ENCODE assay signal across 9 mouse cellular contexts in genomic region chr9:83726105-83726504, GRCm38 (mm10).
DNase-seq lines count a peak whose midpoint lies in the region; ATAC-seq and TF ChIP-seq lines count a peak whose summit lies in the region.
"Had no signal": no experiment of that assay in that cellular context is flagged by ENCODE, and none has a peak within 500 bp of the region (broad histone marks: within the 10 kb centered on the region; RNA-seq: fewer than 3 reads in every experiment).

No protein-coding gene starts in this region.

- 45% methylated on average over 9 of the region's 9 CpGs for WGBS in heart, embryonic 12.5 days
- 53% methylated on average over 9 of the region's 9 CpGs for WGBS in kidney, postnatal 0 days

- H3K36me3 ChIP-seq in heart, embryonic 12.5 days: no peaks in the 10 kb centered on the region
- no peaks in the 10 kb centered on the region for H3K36me3 ChIP-seq in kidney, postnatal 0 days (ENCODE audit: insufficient read depth, low read length)
- H3K36me3 ChIP-seq: liver, embryonic 15.5 days had no signal

- H3K27me3 ChIP-seq in heart, embryonic 12.5 days (replicated peaks): no peaks in the 10 kb centered on the region
- no peaks in the 10 kb centered on the region for H3K27me3 ChIP-seq in kidney, postnatal 0 days (ENCODE audit: insufficient read depth, low read length)
- H3K27me3 ChIP-seq: liver, embryonic 15.5 days had no signal

- peak; percentile 58 for DNase-seq in heart, adult 11 months
- DNase-seq in right cerebral cortex, postnatal 10 days (ENCODE audit: low spot score in 2 of 2): peak; percentile 45 to 54
- no peak for DNase-seq in right cerebral cortex, adult 18-20 months
- peak; percentile 69 for DNase-seq in kidney, postnatal 0 days (ENCODE audit: low spot score)
- DNase-seq in gastrocnemius, postnatal 25 days: no peak

- peak; percentile 47 for TF ChIP-seq CTCF in kidney, postnatal 0 days (IDR thresholded peaks at IDR 0.05; ENCODE audit: low read depth)

- H3K9ac ChIP-seq in heart, embryonic 12.5 days: no peak overlapping the region
- no peak overlapping the region for H3K9ac ChIP-seq in kidney, postnatal 0 days (ENCODE audit: low read depth, low read length)
- H3K9ac ChIP-seq: liver, embryonic 15.5 days had no signal

- H3K27ac ChIP-seq in heart, embryonic 12.5 days (ENCODE audit: poor library complexity, severe bottlenecking): no peak overlapping the region
- no peak overlapping the region for H3K27ac ChIP-seq in kidney, postnatal 0 days
- H3K27ac ChIP-seq: liver, embryonic 15.5 days had no signal

- H3K9me3 ChIP-seq in heart, embryonic 12.5 days (replicated peaks): no peaks in the 10 kb centered on the region
- H3K9me3 ChIP-seq in kidney, postnatal 0 days (replicated peaks; ENCODE audit: low read length): no peaks in the 10 kb centered on the region
- H3K9me3 ChIP-seq: liver, embryonic 15.5 days had no signal

- no peak for ATAC-seq in heart, embryonic 12.5 days (ENCODE audit: insufficient number of reproducible peaks, low FRiP score)
- ATAC-seq in kidney, postnatal 0 days (replicated peaks; ENCODE audit: low FRiP score, low read depth): no peak
- ATAC-seq in megakaryocyte progenitor cell, adult 5-6 weeks (replicated peaks; ENCODE audit: poor library complexity): no peak
- ATAC-seq in erythroid progenitor cell, adult 5-6 weeks (replicated peaks; ENCODE audit: low FRiP score, poor library complexity, severe bottlenecking): no peak

- no peak overlapping the region for H3K4me2 ChIP-seq in heart, embryonic 12.5 days
- no peak overlapping the region for H3K4me2 ChIP-seq in kidney, postnatal 0 days (ENCODE audit: low read length)
- H3K4me2 ChIP-seq: liver, embryonic 15.5 days had no signal

- H3K4me3 ChIP-seq in heart, embryonic 12.5 days: no peak overlapping the region
- no peak overlapping the region for H3K4me3 ChIP-seq in kidney, postnatal 0 days (replicated peaks; ENCODE audit: low read depth, low read length)
- H3K4me3 ChIP-seq: liver, embryonic 15.5 days had no signal

- H3K4me1 ChIP-seq in heart, embryonic 12.5 days (replicated peaks): no peaks in the 10 kb centered on the region
- H3K4me1 ChIP-seq in kidney, postnatal 0 days (replicated peaks; ENCODE audit: insufficient read depth, low read length): no peaks in the 10 kb centered on the region
- H3K4me1 ChIP-seq: liver, embryonic 15.5 days had no signal

Comparison
In these comparisons a context has a peak if more than half of its experiments do, and no peak if none do; other contexts are left out.
1. DNase-seq: peak in heart, adult 11 months (single experiment), right cerebral cortex, postnatal 10 days (2 of 2) and kidney, postnatal 0 days (single experiment); none in right cerebral cortex, adult 18-20 months (single experiment) and gastrocnemius, postnatal 25 days (single experiment).